Mouse (Mus musculus): ENCODE measurements around the gene Six1. TPM values are rescaled to one million over a fixed set of nuclear protein-coding genes. Genes with fewer than 3 reads are reported as not detected.
"Not testable (repeated sequence)": the region's sequence is repeated elsewhere in the genome, so short reads cannot be mapped to it uniquely, and the experiment has no call there.

The Six1 gene
- polyA plus RNA-seq (2014; fragmentation: Nextera tagmentation; extraction: Ambion mirVana), result 62.4 and 64.4 TPM in 2 replicates

GRCm38 (mm10) chr12:73053668-73054241 lies at the start of gene Six1:
TSS of gene Six1 (minus strand) at chr12:73053887.
- peak within 1 kb of the TSS; percentile 58 for H3K4me2 ChIP-seq (ENCODE audit: low read depth, low read length)
- peak within 1 kb of the TSS; percentile 65 for H3K9ac ChIP-seq (replicated peaks; ENCODE audit: low read length)
- peak; percentile 73 for ATAC-seq (replicated peaks; ENCODE audit: insufficient number of reproducible peaks, low FRiP score, low TSS enrichment, low read depth)
- peaks cover 6% of the 10 kb centered on the region for H3K4me1 ChIP-seq (ENCODE audit: control insufficient read depth, insufficient read depth, low read length)
- no peaks in the 10 kb centered on the region for H3K36me3 ChIP-seq (replicated peaks; ENCODE audit: control insufficient read depth, insufficient read depth, low read depth, low read length)
- peak within 1 kb of the TSS; percentile 37 for H3K4me3 ChIP-seq (ENCODE audit: low read depth, low read length)
- no peaks in the 10 kb centered on the region for H3K9me3 ChIP-seq (replicated peaks; ENCODE audit: control insufficient read depth, low read length)
- peaks cover 6% of the 10 kb centered on the region; the same call in 1 of the 2 replicates for H3K27me3 ChIP-seq (ENCODE audit: control insufficient read depth, insufficient read depth, low read length)
- peak within 1 kb of the TSS; percentile 89 for H3K27ac ChIP-seq (replicated peaks; ENCODE audit: low read depth, low read length)
- DNase-seq (ENCODE audit: low spot score), result peak; percentile 84
- WGBS, result under 1% methylated on average over 42 of the region's 42 CpGs

GRCm38 (mm10) chr12:73098593-73098992 lies 44.9 kb upstream of the Six1 start:
- no peak for ATAC-seq (replicated peaks; ENCODE audit: insufficient number of reproducible peaks, low FRiP score, low TSS enrichment, low read depth)
- H3K4me1 ChIP-seq (ENCODE audit: control insufficient read depth, insufficient read depth, low read length), result no peaks in the 10 kb centered on the region
- no peaks in the 10 kb centered on the region for H3K27me3 ChIP-seq (ENCODE audit: control insufficient read depth, insufficient read depth, low read length)
- WGBS, result 81% methylated on average over 4 of the region's 4 CpGs
- peaks cover 10% of the 10 kb centered on the region for H3K36me3 ChIP-seq (replicated peaks; ENCODE audit: control insufficient read depth, insufficient read depth, low read depth, low read length)
- no peak overlapping the region for H3K27ac ChIP-seq (replicated peaks; ENCODE audit: low read depth, low read length)
- H3K9ac ChIP-seq (replicated peaks; ENCODE audit: low read length), result no peak overlapping the region
- H3K4me3 ChIP-seq (ENCODE audit: low read depth, low read length), result no peak overlapping the region
- no peak for DNase-seq (ENCODE audit: low spot score)
- H3K9me3 ChIP-seq (replicated peaks; ENCODE audit: control insufficient read depth, low read length), result no peaks in the 10 kb centered on the region; the same call in 1 of the 2 replicates
- H3K4me2 ChIP-seq (ENCODE audit: low read depth, low read length), result no peak overlapping the region

GRCm38 (mm10) chr12:73096177-73096576 lies 42.5 kb upstream of the Six1 start:
- not testable (repeated sequence) for H3K36me3 ChIP-seq (replicated peaks; ENCODE audit: control insufficient read depth, insufficient read depth, low read depth, low read length); H3K27ac ChIP-seq (replicated peaks; ENCODE audit: low read depth, low read length); H3K4me2 ChIP-seq (ENCODE audit: low read depth, low read length); H3K4me3 ChIP-seq (ENCODE audit: low read depth, low read length); H3K9me3 ChIP-seq (replicated peaks; ENCODE audit: control insufficient read depth, low read length); H3K27me3 ChIP-seq (ENCODE audit: control insufficient read depth, insufficient read depth, low read length); ATAC-seq (replicated peaks; ENCODE audit: insufficient number of reproducible peaks, low FRiP score, low TSS enrichment, low read depth); H3K9ac ChIP-seq (replicated peaks; ENCODE audit: low read length); H3K4me1 ChIP-seq (ENCODE audit: control insufficient read depth, insufficient read depth, low read length); DNase-seq (ENCODE audit: low spot score)
- 91% methylated on average over 5 of the region's 5 CpGs for WGBS

GRCm38 (mm10) chr12:73094605-73095004 lies 40.9 kb upstream of the Six1 start:
- Histone ChIP-seq H3K9me3 (replicated peaks; ENCODE audit: control insufficient read depth, low read length) (no peaks in the 10 kb centered on the region), H3K27me3 (ENCODE audit: control insufficient read depth, insufficient read depth, low read length) (no peaks in the 10 kb centered on the region), H3K4me3 (ENCODE audit: low read depth, low read length) (no peak overlapping the region), H3K9ac (replicated peaks; ENCODE audit: low read length) (no peak overlapping the region), H3K4me1 (ENCODE audit: control insufficient read depth, insufficient read depth, low read length) (no peaks in the 10 kb centered on the region), H3K36me3 (replicated peaks; ENCODE audit: control insufficient read depth, insufficient read depth, low read depth, low read length) (no peaks in the 10 kb centered on the region), H3K27ac (replicated peaks; ENCODE audit: low read depth, low read length) (no peak overlapping the region), H3K4me2 (ENCODE audit: low read depth, low read length) (no peak overlapping the region)
- DNase-seq (ENCODE audit: low spot score) (no peak), ATAC-seq (replicated peaks; ENCODE audit: insufficient number of reproducible peaks, low FRiP score, low TSS enrichment, low read depth) (no peak)
- WGBS, result 21% methylated on average over 2 of the region's 2 CpGs

- WGBS, result 64% methylated on average over 2 of the region's 2 CpGs
- no peak for ATAC-seq (replicated peaks; ENCODE audit: insufficient number of reproducible peaks, low FRiP score, low TSS enrichment, low read depth)
- DNase-seq (ENCODE audit: low spot score), result no peak
- no peak overlapping the region for H3K27ac ChIP-seq (replicated peaks; ENCODE audit: low read depth, low read length)
- H3K4me1 ChIP-seq (ENCODE audit: control insufficient read depth, insufficient read depth, low read length), result no peaks in the 10 kb centered on the region
- no peaks in the 10 kb centered on the region for H3K9me3 ChIP-seq (replicated peaks; ENCODE audit: control insufficient read depth, low read length)
- H3K36me3 ChIP-seq (replicated peaks; ENCODE audit: control insufficient read depth, insufficient read depth, low read depth, low read length), result no peaks in the 10 kb centered on the region
- no peak overlapping the region for H3K4me3 ChIP-seq (ENCODE audit: low read depth, low read length)
- H3K4me2 ChIP-seq (ENCODE audit: low read depth, low read length), result no peak overlapping the region
- H3K27me3 ChIP-seq (ENCODE audit: control insufficient read depth, insufficient read depth, low read length), result no peaks in the 10 kb centered on the region
- no peak overlapping the region for H3K9ac ChIP-seq (replicated peaks; ENCODE audit: low read length)
Observed at GRCm38 (mm10) chr12:73094189-73094588, 40.5 kb upstream of the Six1 start.

GRCm38 (mm10) chr12:73090672-73091335 lies 37.1 kb upstream of the Six1 start:
- H3K4me3 ChIP-seq (ENCODE audit: low read depth, low read length), result no peak overlapping the region
- no peaks in the 10 kb centered on the region for H3K36me3 ChIP-seq (replicated peaks; ENCODE audit: control insufficient read depth, insufficient read depth, low read depth, low read length)
- 76% methylated on average over 7 of the region's 7 CpGs for WGBS
- H3K9me3 ChIP-seq (replicated peaks; ENCODE audit: control insufficient read depth, low read length), result no peaks in the 10 kb centered on the region
- no peaks in the 10 kb centered on the region for H3K27me3 ChIP-seq (ENCODE audit: control insufficient read depth, insufficient read depth, low read length)
- no peaks in the 10 kb centered on the region for H3K4me1 ChIP-seq (ENCODE audit: control insufficient read depth, insufficient read depth, low read length)
- H3K9ac ChIP-seq (replicated peaks; ENCODE audit: low read length), result no peak overlapping the region
- H3K4me2 ChIP-seq (ENCODE audit: low read depth, low read length), result no peak overlapping the region
- ATAC-seq (replicated peaks; ENCODE audit: insufficient number of reproducible peaks, low FRiP score, low TSS enrichment, low read depth) (no peak), DNase-seq (ENCODE audit: low spot score) (no peak)
- no peak overlapping the region for H3K27ac ChIP-seq (replicated peaks; ENCODE audit: low read depth, low read length)

- Histone ChIP-seq H3K27me3 (ENCODE audit: control insufficient read depth, insufficient read depth, low read length) (no peaks in the 10 kb centered on the region), H3K4me1 (ENCODE audit: control insufficient read depth, insufficient read depth, low read length) (no peaks in the 10 kb centered on the region), H3K27ac (replicated peaks; ENCODE audit: low read depth, low read length) (no peak overlapping the region), H3K9me3 (replicated peaks; ENCODE audit: control insufficient read depth, low read length) (no peaks in the 10 kb centered on the region), H3K4me2 (ENCODE audit: low read depth, low read length) (no peak overlapping the region), H3K36me3 (replicated peaks; ENCODE audit: control insufficient read depth, insufficient read depth, low read depth, low read length) (no peaks in the 10 kb centered on the region), H3K4me3 (ENCODE audit: low read depth, low read length) (no peak overlapping the region), H3K9ac (replicated peaks; ENCODE audit: low read length) (no peak overlapping the region)
- no peak for DNase-seq (ENCODE audit: low spot score)
- whole genome bisulfite sequencing, result 72% methylated on average over 5 of the region's 5 CpGs
- no peak for ATAC-seq (replicated peaks; ENCODE audit: insufficient number of reproducible peaks, low FRiP score, low TSS enrichment, low read depth)
Observed at GRCm38 (mm10) chr12:73088911-73089310, 35.2 kb upstream of the Six1 start.

- H3K9me3 ChIP-seq (replicated peaks; ENCODE audit: control insufficient read depth, low read length), result no peaks in the 10 kb centered on the region
- ATAC-seq (replicated peaks; ENCODE audit: insufficient number of reproducible peaks, low FRiP score, low TSS enrichment, low read depth) (no peak), DNase-seq (ENCODE audit: low spot score) (no peak)
- no peak overlapping the region for H3K4me2 ChIP-seq (ENCODE audit: low read depth, low read length)
- H3K9ac ChIP-seq (replicated peaks; ENCODE audit: low read length), result no peak overlapping the region
- WGBS, result 64% methylated on average over 5 of the region's 5 CpGs
- no peaks in the 10 kb centered on the region for H3K4me1 ChIP-seq (ENCODE audit: control insufficient read depth, insufficient read depth, low read length)
- no peaks in the 10 kb centered on the region for H3K27me3 ChIP-seq (ENCODE audit: control insufficient read depth, insufficient read depth, low read length)
- no peak overlapping the region for H3K4me3 ChIP-seq (ENCODE audit: low read depth, low read length)
- H3K27ac ChIP-seq (replicated peaks; ENCODE audit: low read depth, low read length), result no peak overlapping the region
- no peaks in the 10 kb centered on the region for H3K36me3 ChIP-seq (replicated peaks; ENCODE audit: control insufficient read depth, insufficient read depth, low read depth, low read length)
Observed at GRCm38 (mm10) chr12:73088500-73088899, 34.8 kb upstream of the Six1 start.

Data from embryonic facial prominence, embryonic 11.5 days (tissue).